Mouse (Mus musculus): Measurements from ENCODE around the gene Grm7.

Grm7 gene

GRCm38 (mm10) chr6:111039099-111039498 is 393.7 kb downstream of the Grm7 start:
- DNase-seq: no peak

- DNase-seq: no peak
These were observed 400.5 kb downstream of the Grm7 start for GRCm38 (mm10) chr6:111045896-111046295.

GRCm38 (mm10) chr6:111049247-111049646 is 403.9 kb downstream of the Grm7 start:
- DNase-seq: no peak

GRCm38 (mm10) chr6:111054001-111054975 is 408.9 kb downstream of the Grm7 start:
- no peak for DNase-seq

DNA sequence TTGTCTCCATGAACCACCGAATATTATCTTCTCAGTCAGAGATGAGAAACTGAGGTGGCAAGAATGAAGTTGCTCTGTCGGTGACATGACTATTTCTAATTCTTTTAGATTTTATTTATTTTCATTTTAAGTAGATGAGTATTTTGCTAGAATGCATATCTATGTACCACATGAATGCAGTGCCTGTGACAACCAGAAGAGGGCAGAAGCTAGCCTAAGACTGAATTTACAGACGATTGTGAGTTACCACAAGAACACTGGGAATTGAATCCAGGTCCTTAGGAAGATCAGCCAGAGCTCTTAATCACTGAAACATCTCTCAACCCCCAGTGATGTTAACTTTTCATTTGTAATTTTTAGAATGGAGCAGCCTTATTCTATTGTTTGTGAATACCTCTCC is 412.4 kb downstream of the Grm7 start:
- DNase-seq: no peak

- DNase-seq: no peak
These were observed 414.6 kb downstream of the Grm7 start for GRCm38 (mm10) chr6:111060004-111060403.

DNA sequence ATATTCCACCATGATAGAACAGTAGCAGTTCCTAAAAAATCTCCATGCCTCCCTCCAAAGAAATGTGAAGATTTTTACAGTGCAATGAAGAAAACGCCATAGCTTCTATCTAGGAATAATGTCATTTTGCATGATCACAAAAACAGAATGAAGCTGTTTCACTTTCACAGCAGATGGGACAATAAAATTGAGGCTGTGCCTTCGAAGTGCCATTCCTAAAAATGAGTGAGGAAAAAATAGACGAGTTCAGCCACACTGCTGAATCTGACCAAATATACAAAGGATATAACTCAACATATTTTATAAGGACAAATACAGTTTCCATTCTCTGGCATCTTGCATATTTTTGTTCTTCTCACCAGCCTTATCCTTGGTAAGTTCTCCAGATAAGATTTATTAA is 439.2 kb downstream of the Grm7 start:
- DNase-seq: no peak

DNA sequence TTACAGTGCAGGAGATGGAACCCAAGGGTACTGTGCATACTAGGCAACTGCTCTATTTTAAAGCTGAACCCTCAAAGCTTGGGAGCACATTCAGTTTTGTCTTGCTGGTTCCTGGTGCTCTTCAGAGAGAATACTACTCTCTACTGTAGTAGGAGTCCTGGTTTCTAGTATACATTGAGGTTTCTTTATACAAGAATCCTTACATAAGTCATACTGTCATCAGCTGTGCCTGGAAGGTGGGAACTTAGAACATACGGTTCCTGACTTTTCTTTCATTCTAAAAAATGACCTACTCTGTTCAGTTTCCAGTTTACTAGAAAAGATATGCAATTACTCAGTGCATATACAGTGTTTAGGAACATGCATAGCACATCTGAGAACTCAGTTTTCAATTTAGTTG is 449.4 kb downstream of the Grm7 start:
- no peak for DNase-seq

- no peak for DNase-seq
These were observed 460.1 kb downstream of the Grm7 start for GRCm38 (mm10) chr6:111105485-111105884.

DNA sequence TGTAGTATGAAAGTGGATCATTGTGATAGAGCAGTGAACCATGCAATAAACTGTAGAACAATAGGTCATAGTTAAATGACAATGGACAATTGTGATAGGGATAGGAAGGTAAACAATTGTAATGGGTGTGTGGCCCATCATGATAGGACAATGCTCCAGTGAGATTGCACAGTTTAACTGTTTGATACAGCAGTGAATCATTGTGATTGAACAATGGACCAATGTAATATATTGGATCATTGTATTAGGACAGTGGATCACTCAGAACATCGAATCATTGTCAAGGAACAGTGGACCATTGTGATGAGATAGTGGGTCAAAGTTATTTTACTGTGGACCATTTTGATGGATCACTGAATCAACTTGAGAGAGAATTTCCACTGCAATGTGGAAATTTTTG is 515.7 kb downstream of the Grm7 start:
- DNase-seq: no peak

DNA sequence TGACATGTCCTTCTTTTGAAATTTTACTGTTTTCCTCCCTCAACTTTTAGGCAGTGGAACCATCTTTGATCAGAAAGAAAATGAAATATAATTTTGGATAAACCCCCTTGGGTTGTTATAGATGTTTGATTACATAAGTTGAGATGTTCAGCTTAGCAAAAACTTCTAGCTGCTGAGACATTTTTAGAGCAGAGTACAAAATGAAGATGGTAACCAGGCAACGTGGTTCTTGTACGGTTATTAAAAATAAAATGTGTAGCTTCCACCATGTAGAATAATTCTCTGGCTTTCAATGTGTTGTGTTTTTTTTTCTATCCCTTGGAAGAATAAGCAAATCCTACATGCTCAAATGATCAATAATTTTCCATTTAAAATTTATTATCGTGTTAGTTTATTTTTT is 550.0 kb downstream of the Grm7 start:
- DNase-seq: no peak

DNA sequence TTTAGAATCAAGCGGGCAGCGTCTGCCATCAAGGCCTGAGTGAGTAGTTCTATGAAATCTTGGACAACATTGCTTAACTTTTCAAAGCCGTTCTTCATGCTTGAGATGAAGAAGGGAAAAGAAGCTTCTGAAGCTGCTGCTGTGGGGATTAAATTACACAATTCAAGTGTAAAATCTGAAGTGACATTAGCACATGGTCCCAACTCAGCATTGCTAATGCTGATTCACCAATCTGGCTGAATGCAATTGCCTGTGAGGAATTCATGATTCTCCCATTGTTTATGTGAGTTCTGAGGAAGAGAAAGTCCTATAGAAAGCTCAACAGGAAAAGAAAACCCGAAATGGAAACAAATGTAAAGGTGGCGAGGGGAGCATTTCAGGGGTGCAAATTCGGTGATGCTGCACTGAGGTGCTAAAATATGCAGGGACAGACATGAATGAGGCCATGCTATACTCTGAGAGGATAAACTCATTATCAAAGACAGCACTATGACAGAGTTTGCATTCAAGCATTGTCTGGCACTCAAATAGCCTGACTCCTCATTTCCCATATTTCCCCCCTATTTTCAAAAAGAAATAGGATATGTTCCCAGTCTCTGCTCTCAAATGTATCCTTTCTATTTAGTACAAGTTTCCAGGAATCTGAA is 575.8 kb downstream of the Grm7 start:
- DNase-seq: no peak

GRCm38 (mm10) chr6:111255215-111255614 is 609.8 kb downstream of the Grm7 start:
- DNase-seq: no peak

DNA sequence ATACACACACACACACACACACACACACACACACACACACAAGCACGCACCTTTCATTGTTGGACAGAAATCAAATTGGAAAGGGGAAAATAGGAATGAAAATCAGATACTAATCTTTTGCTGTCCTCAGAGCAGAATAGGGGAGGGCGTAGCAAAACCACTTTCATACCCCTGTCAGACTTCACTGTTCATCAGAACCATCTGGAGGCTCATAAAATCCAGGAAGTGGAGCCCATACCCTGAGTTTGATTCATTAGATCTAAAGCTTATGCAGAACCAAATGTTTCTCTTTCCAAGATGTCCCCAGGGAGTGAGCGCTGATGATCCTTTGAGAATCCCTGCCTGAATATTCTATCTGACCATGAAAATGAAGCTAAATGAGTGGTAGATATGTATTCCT is 611.6 kb downstream of the Grm7 start:
- DNase-seq: no peak

DNA sequence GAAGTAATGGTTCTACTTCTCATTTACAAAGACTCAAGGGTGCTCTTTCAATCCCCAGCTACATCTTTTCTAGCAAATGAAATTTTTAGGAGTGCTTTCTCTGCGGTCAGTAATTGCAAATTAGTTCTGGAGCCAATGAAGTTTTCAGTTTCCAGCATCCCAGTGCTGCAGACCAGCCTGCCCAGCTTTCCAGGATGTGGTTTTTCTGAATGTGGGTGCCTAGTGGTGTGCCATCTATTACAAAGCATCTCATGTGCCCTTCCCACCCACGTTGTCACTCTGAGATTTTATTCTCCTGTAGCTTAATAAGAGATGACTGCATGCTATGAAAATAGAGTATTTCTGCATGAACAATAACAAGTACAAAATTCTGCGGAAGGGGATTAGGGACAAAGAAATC is 612.9 kb downstream of the Grm7 start:
- no peak for DNase-seq

GRCm38 (mm10) chr6:111261181-111261580 is 615.8 kb downstream of the Grm7 start:
- DNase-seq: no peak

DNA sequence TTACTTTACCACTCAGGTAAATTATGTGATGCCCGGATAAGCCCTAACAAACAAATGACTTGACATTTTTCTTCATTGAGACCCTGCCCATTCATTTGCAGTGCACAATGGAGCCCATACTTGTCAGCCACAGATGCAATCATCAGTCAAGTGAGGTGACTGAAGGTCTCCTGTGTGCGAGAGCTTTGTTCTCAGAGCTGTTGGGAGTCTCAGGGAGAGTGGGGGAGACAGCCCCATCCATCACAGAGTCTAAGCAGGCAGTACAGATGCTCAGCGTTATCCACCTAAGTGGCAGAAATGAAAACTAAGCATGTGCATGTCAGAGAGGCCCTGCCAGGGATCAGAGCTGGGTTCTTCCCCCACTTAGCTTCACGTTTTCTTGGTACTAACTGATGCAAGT is 631.3 kb downstream of the Grm7 start:
- no peak for DNase-seq

- DNase-seq: no peak
These were observed 633.1 kb downstream of the Grm7 start for GRCm38 (mm10) chr6:111278516-111278915.

- DNase-seq: no peak
These were observed 648.2 kb downstream of the Grm7 start for GRCm38 (mm10) chr6:111293505-111294001.

DNA sequence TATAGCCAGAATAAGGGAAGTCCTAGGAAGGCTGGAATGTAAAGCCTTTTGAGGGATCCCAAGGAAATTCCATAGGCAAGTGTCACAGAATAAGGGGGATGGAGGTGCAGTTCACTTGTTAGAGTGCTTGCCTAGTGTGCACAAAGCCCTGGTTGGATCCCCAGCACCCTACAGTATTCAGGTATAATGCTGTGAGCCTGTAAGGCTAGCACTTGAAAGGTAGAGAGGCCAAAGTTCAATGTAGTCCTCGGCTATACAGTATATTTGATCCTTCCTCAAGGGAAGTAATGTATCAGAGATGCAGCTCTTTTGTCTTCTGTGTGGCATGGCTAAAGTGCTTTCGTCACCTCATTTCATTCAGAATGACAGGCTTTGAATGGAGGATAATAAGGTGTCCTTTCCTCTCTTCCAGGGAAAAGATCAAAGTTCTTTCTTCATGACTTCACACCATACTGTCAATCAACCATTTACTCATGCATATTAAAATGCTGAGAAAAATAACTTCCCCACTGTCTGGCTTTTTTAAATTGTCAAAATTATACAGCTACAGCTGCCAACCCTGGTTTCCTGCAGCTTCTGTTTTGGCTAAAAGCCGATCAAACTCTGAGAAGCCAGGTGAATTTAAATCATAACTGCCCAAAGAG is 658.7 kb downstream of the Grm7 start:
- no peak for DNase-seq

DNA sequence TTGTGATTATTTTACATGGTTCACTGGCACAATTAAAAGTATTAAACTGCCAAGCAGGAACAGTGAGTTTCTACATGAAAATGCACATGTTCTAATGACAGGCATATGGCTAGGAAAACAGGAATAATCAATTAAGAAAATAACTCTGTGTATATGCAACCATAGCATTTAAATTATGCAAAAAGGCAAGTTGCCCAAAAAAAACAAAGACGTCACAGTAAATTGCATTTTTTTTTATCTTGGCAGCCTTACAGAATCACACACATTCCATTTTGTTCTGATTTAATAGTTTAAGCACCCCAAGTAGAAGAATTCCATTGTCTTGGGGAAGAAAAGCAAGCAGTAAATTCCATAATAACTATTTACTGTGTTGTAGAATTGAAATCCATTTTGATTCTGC is 716.3 kb downstream of the Grm7 start:
- no peak for DNase-seq

- no peak for DNase-seq
These were observed 722.7 kb downstream of the Grm7 start for GRCm38 (mm10) chr6:111368111-111368510.

DNA sequence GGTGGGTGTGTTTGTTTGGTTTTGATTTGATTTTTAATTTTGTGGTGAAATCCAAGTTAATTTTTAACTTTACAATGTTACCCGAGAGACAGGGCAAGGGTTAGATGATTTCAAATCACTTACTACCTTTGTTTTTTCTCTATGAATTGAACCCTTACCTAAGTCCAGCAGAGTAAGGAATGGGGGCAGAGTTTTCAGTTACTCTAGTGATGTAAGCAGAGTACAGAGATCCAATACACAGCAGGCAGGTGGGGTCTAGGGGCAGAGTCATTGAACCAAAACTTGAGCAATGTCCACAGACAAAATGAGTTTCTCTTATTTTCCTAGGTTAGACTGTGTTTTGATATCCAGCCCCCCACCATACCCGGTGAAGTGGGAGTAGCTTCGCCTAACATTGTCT is 723.2 kb downstream of the Grm7 start:
- DNase-seq: no peak

GRCm38 (mm10) chr6:111369013-111369412 is 723.6 kb downstream of the Grm7 start:
- no peak for DNase-seq

Data from liver (tissue).